Mouse (Mus musculus): ENCODE results near the gene Ccdc90b.
A peak's percentile ranks its signal among the peaks of the same experiment; 100 is the strongest.

Ccdc90b gene

GRCm38 (mm10) chr7:92560986-92561876 lies at the start of gene Ccdc90b:
Ccdc90b (plus strand) TSS chr7:92561149.
- peak; percentile 85 for DNase-seq (ENCODE audit: low spot score)

GRCm38 (mm10) chr7:92520397-92520796 lies 40.6 kb upstream of the Ccdc90b start:
- DNase-seq (ENCODE audit: low spot score), result no peak

GRCm38 (mm10) chr7:92520820-92521219 lies 40.1 kb upstream of the Ccdc90b start:
- no peak for DNase-seq (ENCODE audit: low spot score)

GRCm38 (mm10) chr7:92529245-92529644 lies 31.7 kb upstream of the Ccdc90b start:
- DNase-seq (ENCODE audit: low spot score), result no peak

GRCm38 (mm10) chr7:92532351-92533036 lies 28.5 kb upstream of the Ccdc90b start:
- no peak for DNase-seq (ENCODE audit: low spot score)

- no peak for DNase-seq (ENCODE audit: low spot score)
Measured at GRCm38 (mm10) chr7:92546763-92547162, 14.2 kb upstream of the Ccdc90b start.

GRCm38 (mm10) chr7:92550248-92550989 lies 10.5 kb upstream of the Ccdc90b start:
- no peak for DNase-seq (ENCODE audit: low spot score)

- peak; percentile 5 for DNase-seq (ENCODE audit: low spot score)
Measured at GRCm38 (mm10) chr7:92550990-92551392, 10.0 kb upstream of the Ccdc90b start.

- DNase-seq (ENCODE audit: low spot score), result no peak
Measured at GRCm38 (mm10) chr7:92558744-92559143, 2.2 kb upstream of the Ccdc90b start.

- no peak for DNase-seq (ENCODE audit: low spot score)
Measured at GRCm38 (mm10) chr7:92566775-92567174, 5.8 kb downstream of the Ccdc90b start.

GRCm38 (mm10) chr7:92580491-92581207 lies 19.7 kb downstream of the Ccdc90b start:
- DNase-seq (ENCODE audit: low spot score), result no peak

GRCm38 (mm10) chr7:92583567-92583966 lies 22.6 kb downstream of the Ccdc90b start:
- no peak for DNase-seq (ENCODE audit: low spot score)

- DNase-seq (ENCODE audit: low spot score), result no peak
Measured at GRCm38 (mm10) chr7:92589986-92590385, 29.0 kb downstream of the Ccdc90b start.

GRCm38 (mm10) chr7:92590842-92591241 lies 29.9 kb downstream of the Ccdc90b start:
- no peak for DNase-seq (ENCODE audit: low spot score)

GRCm38 (mm10) chr7:92604961-92605360 lies 44.0 kb downstream of the Ccdc90b start:
- DNase-seq (ENCODE audit: low spot score), result no peak

GRCm38 (mm10) chr7:92610830-92611229 lies 49.9 kb downstream of the Ccdc90b start:
- DNase-seq (ENCODE audit: low spot score), result no peak

- peak; percentile 11 for DNase-seq (ENCODE audit: low spot score)
Measured at GRCm38 (mm10) chr7:92624488-92624887, 63.5 kb downstream of the Ccdc90b start.

- no peak for DNase-seq (ENCODE audit: low spot score)
Measured at GRCm38 (mm10) chr7:92630167-92630566, 69.2 kb downstream of the Ccdc90b start.
